In genomic region chr10:75222611-75222998, GRCm38 (mm10) we compare ENCODE assay signal across 11 mouse cellular contexts. TPM values are rescaled to one million over a fixed set of nuclear protein-coding genes. Genes with fewer than 3 reads are reported as not detected.
DNase-seq lines count a peak whose midpoint lies in the region; ATAC-seq lines count a peak whose summit lies in the region.
"Had no signal": no experiment of that assay in that cellular context is flagged by ENCODE, and none has a peak within 500 bp of the region (broad histone marks: within the 10 kb centered on the region; RNA-seq: fewer than 3 reads in every experiment).

No protein-coding gene starts in this region.

- H3K9ac ChIP-seq in heart, embryonic 13.5 days, result no peak overlapping the region
- H3K9ac ChIP-seq in hindbrain, embryonic 14.5 days, result no peak overlapping the region
- H3K9ac ChIP-seq in kidney, embryonic 15.5 days, result no peak overlapping the region
- H3K9ac ChIP-seq: neural tube, embryonic 13.5 days had no signal

- H3K27ac ChIP-seq in heart, embryonic 13.5 days (replicated peaks), result peak overlapping the region; percentile 6; the same call in 1 of the 2 replicates
- no peak overlapping the region for H3K27ac ChIP-seq in hindbrain, embryonic 14.5 days
- H3K27ac ChIP-seq in kidney, embryonic 15.5 days, result no peak overlapping the region
- H3K27ac ChIP-seq: neural tube, embryonic 13.5 days had no signal

- WGBS in heart, embryonic 13.5 days, result 62% methylated on average over 5 of the region's 5 CpGs
- WGBS in hindbrain, embryonic 14.5 days, result 83% methylated on average over 5 of the region's 5 CpGs
- WGBS in kidney, embryonic 15.5 days, result 69% methylated on average over 5 of the region's 5 CpGs

- H3K4me3 ChIP-seq in heart, embryonic 13.5 days, result no peak overlapping the region
- H3K4me3 ChIP-seq in hindbrain, embryonic 14.5 days (replicated peaks; ENCODE audit: low read length), result no peak overlapping the region
- no peak overlapping the region for H3K4me3 ChIP-seq in kidney, embryonic 15.5 days (replicated peaks)
- H3K4me3 ChIP-seq: neural tube, embryonic 13.5 days had no signal

- no peak for ATAC-seq in heart, embryonic 13.5 days (ENCODE audit: extremely low read depth, insufficient number of reproducible peaks, low FRiP score, low TSS enrichment)
- peak; percentile 87 for ATAC-seq in megakaryocyte, adult 5-6 weeks (ENCODE audit: poor library complexity, severe bottlenecking)
- no peak for ATAC-seq in hindbrain, embryonic 14.5 days (ENCODE audit: low FRiP score)
- no peak for ATAC-seq in kidney, embryonic 15.5 days (replicated peaks; ENCODE audit: low FRiP score)

- no peaks in the 10 kb centered on the region for H3K36me3 ChIP-seq in heart, embryonic 13.5 days
- H3K36me3 ChIP-seq in hindbrain, embryonic 14.5 days (replicated peaks; ENCODE audit: control insufficient read depth, insufficient read depth), result no peaks in the 10 kb centered on the region
- H3K36me3 ChIP-seq in kidney, embryonic 15.5 days, result no peaks in the 10 kb centered on the region
- H3K36me3 ChIP-seq: neural tube, embryonic 13.5 days had no signal

- H3K4me1 ChIP-seq in heart, embryonic 13.5 days, result peaks cover 47% of the 10 kb centered on the region
- H3K4me1 ChIP-seq in hindbrain, embryonic 14.5 days (replicated peaks; ENCODE audit: control insufficient read depth, insufficient read depth, low read length), result 0 out of 2 replicates have a peak, but pooled peaks cover 4% of the 10 kb centered on the region
- H3K4me1 ChIP-seq in kidney, embryonic 15.5 days, result peaks cover 18% of the 10 kb centered on the region

- H3K27me3 ChIP-seq in heart, embryonic 13.5 days (replicated peaks), result no peaks in the 10 kb centered on the region
- no peaks in the 10 kb centered on the region for H3K27me3 ChIP-seq in hindbrain, embryonic 14.5 days (ENCODE audit: control insufficient read depth, insufficient read depth, low read length)
- no peaks in the 10 kb centered on the region for H3K27me3 ChIP-seq in kidney, embryonic 15.5 days
- H3K27me3 ChIP-seq: neural tube, embryonic 13.5 days had no signal

- H3K9me3 ChIP-seq in heart, embryonic 13.5 days, result no peaks in the 10 kb centered on the region
- no peaks in the 10 kb centered on the region for H3K9me3 ChIP-seq in hindbrain, embryonic 14.5 days (ENCODE audit: control insufficient read depth, low read length)
- H3K9me3 ChIP-seq in kidney, embryonic 15.5 days (replicated peaks), result no peaks in the 10 kb centered on the region
- H3K9me3 ChIP-seq: G1E; neural tube, embryonic 13.5 days had no signal

- DNase-seq in gastrocnemius, adult 18-20 months (ENCODE audit: low spot score), result peak; percentile 22
- no peak for DNase-seq in gastrocnemius, postnatal 4 days (ENCODE audit: low spot score in 2 of 2)
- peak; percentile 70 to 78 for DNase-seq in B cell, adult 2 months
- DNase-seq in hindbrain, embryonic 14.5 days (ENCODE audit: low spot score), result no peak
- DNase-seq in kidney, postnatal 4 days, result no peak
- DNase-seq: kidney, postnatal 10 days had no signal

- H3K4me2 ChIP-seq in heart, embryonic 13.5 days, result no peak overlapping the region
- no peak overlapping the region for H3K4me2 ChIP-seq in hindbrain, embryonic 14.5 days (replicated peaks)
- H3K4me2 ChIP-seq in kidney, embryonic 15.5 days, result no peak overlapping the region
- H3K4me2 ChIP-seq: neural tube, embryonic 13.5 days had no signal

RNA-seq across cellular contexts. Expression of gene Specc1l, which starts 10.7 kb away (rescaled TPM):
- 10 to 100 TPM; 42.0 to 45.8 TPM for total RNA-seq in gastrocnemius, adult 18-20 months (2021)
- total RNA-seq in gastrocnemius, postnatal 4 days (2021), result 10 to 100 TPM; 46.0 to 49.7 TPM
- polyA plus RNA-seq in heart, embryonic 13.5 days (2015; fragmentation: Nextera tagmentation; extraction: Ambion mirVana), result 19.6 and 19.9 TPM in 2 replicates
- total RNA-seq in megakaryocyte, adult 5-6 weeks (2015), result 22.4 and 29.4 TPM in 2 replicates
- total RNA-seq in megakaryocyte, adult 5-6 weeks (2017), result 26.1 and 29.3 TPM in 2 replicates
- 21.2 and 23.2 TPM in 2 replicates for polyA plus RNA-seq in hindbrain, embryonic 14.5 days (2014; fragmentation: Nextera tagmentation; extraction: Ambion mirVana)
- polyA plus RNA-seq in kidney, embryonic 15.5 days (2015; fragmentation: Nextera tagmentation; extraction: Ambion mirVana), result 31.0 and 34.1 TPM in 2 replicates

Comparison
In these comparisons a context has a peak if more than half of its experiments do, and no peak if none do; other contexts are left out.
1. DNase-seq: peak in gastrocnemius, adult 18-20 months (single experiment) and B cell, adult 2 months (2 of 2); none in gastrocnemius, postnatal 4 days (0 of 2), hindbrain, embryonic 14.5 days (single experiment) and kidney, postnatal 4 days (0 of 2).